Mouse (Mus musculus) heart, adult 2 months (tissue): ENCODE results near the gene Boll. TPM values are rescaled to one million over a fixed set of nuclear protein-coding genes. Genes with fewer than 3 reads are reported as not detected.
A peak's percentile ranks its signal among the peaks of the same experiment; 100 is the strongest.

Experiments used
- DNase-seq, 2 experiments: peaks; one replicate each; pipeline ENCODE4 v3.0.0; 2021
- H3K27ac ChIP-seq: fragments of 200-600 bp; 2 replicates; pipeline ENCODE4 v1.8.1; 2022
- H3K27me3 ChIP-seq: fragments of 200-500 bp; 2 replicates; pipeline ENCODE4 v1.6.1; 2012; ENCODE audit warnings: mild to moderate bottlenecking, low read length, inconsistent platforms, mixed read lengths; ENCODE audit not compliant: control insufficient read depth, insufficient read depth
- H3K36me3 ChIP-seq: fragments of 200-500 bp; 2 replicates; pipeline ENCODE4 v1.6.1; 2012; ENCODE audit warnings: low read length, inconsistent platforms; ENCODE audit not compliant: control insufficient read depth, insufficient read depth
- H3K4me1 ChIP-seq: fragments of 200-500 bp; 2 replicates; pipeline ENCODE4 v1.6.1; 2011; ENCODE audit warnings: low read length; ENCODE audit not compliant: control insufficient read depth, insufficient read depth
- H3K4me3 ChIP-seq: fragments of 200-600 bp; 2 replicates; pipeline ENCODE4 v1.8.1; 2022
- H3K79me2 ChIP-seq: fragments of 200-500 bp; replicated peaks from 2 replicates; pipeline ENCODE4 v1.6.1; 2012; ENCODE audit warnings: mild to moderate bottlenecking, inconsistent platforms, low read length, moderate library complexity, mixed read lengths; ENCODE audit not compliant: control insufficient read depth, insufficient read depth
- H3K9ac ChIP-seq: fragments of 200-500 bp; 2 replicates; pipeline ENCODE4 v1.6.1; 2012; ENCODE audit warnings: low read depth, mild to moderate bottlenecking, control low read depth, inconsistent platforms, low read length, mixed read lengths
- CTCF ChIP-seq: fragments of 200-600 bp; IDR thresholded peaks from 2 replicates; pipeline ENCODE4 v1.8.1; 2022; ENCODE audit warnings: antibody characterized with exemption, mild to moderate bottlenecking, moderate library complexity
- EP300 ChIP-seq: fragments of 200-500 bp; IDR thresholded peaks from 2 replicates; pipeline ENCODE4 v1.6.1; 2011; ENCODE audit warnings: low read depth, low read length, control low read depth; ENCODE audit not compliant: insufficient read depth
- POLR2A ChIP-seq: fragments of 200-500 bp; IDR thresholded peaks from 2 replicates; pipeline ENCODE4 v1.6.1; 2011; ENCODE audit warnings: mild to moderate bottlenecking, low read depth, low read length, control low read depth; ENCODE audit not compliant: insufficient read depth
- WGBS: fragments of 180-500 bp; shearing (Covaris S2); methylation state at CpG from one replicate; pipeline ENCODE4 v1.1.7; 2018; 5-methylcytosine and 5-hydroxymethylcytosine counted together
- intact Hi-C: fragments of 180-260 bp; cut with DNase I; formaldehyde crosslinking; loops from one replicate; pipeline ENCODE4 v1.15.1; 2025
- polyA plus RNA-seq: library from polyadenylated mRNA; depleted of rRNA; stranded (reverse); fragments of >200 nt; gene quantifications from 2 replicates; pipeline ENCODE4 v1.2.3, GENCODE M21; 2012
- total RNA-seq, 2 experiments: library from RNA; stranded (reverse); gene quantifications; 2 replicates each; pipeline ENCODE4 v1.2.3; 2021

The Boll gene
- total and polyA plus RNA-seq, 3 experiments = 0.32 TPM; not detected in 2

- Histone ChIP-seq H3K79me2 (no peaks in the 10 kb centered on the region), H3K4me3 (no peak overlapping the region), H3K27me3 (no peaks in the 10 kb centered on the region), H3K4me1 (no peaks in the 10 kb centered on the region), H3K27ac (peak overlapping the region; percentile 31), H3K9ac (no peak overlapping the region), H3K36me3 (no peaks in the 10 kb centered on the region)
- WGBS = 46% methylated on average over 11 of the region's 11 CpGs
- intact Hi-C loops = loop anchor here (5.0 kb wide), 1 partner anchor 128 kb away; the partner anchor contains the start of genes Hspd1 and Hspe1
- TF ChIP-seq EP300 = no peak
- peak; percentile 49; the same call in 1 of the 2 replicates for TF ChIP-seq POLR2A
- peak in 1 of 2 experiments; percentile 70 for DNase-seq
Measured at GRCm38 (mm10) chr1:55215185-55215813, 148.0 kb downstream of the Boll start.

GRCm38 (mm10) chr1:55213936-55214335 lies 149.3 kb downstream of the Boll start:
- no peaks in the 10 kb centered on the region for H3K4me1 ChIP-seq
- TF ChIP-seq CTCF (no peak), EP300 (no peak), POLR2A (no peak)
- H3K79me2 ChIP-seq = no peaks in the 10 kb centered on the region
- no peaks in the 10 kb centered on the region for H3K27me3 ChIP-seq
- no peak overlapping the region for H3K27ac ChIP-seq
- no peaks in the 10 kb centered on the region for H3K36me3 ChIP-seq
- intact Hi-C loops = no loop called here
- 92% methylated on average over 6 of the region's 6 CpGs for WGBS
- no peak overlapping the region for H3K4me3 ChIP-seq
- H3K9ac ChIP-seq = no peak overlapping the region
- DNase-seq = no peak

- Histone ChIP-seq H3K4me3 (no peak overlapping the region), H3K27me3 (no peaks in the 10 kb centered on the region), H3K4me1 (no peaks in the 10 kb centered on the region), H3K36me3 (no peaks in the 10 kb centered on the region), H3K79me2 (no peaks in the 10 kb centered on the region), H3K27ac (no peak overlapping the region), H3K9ac (no peak overlapping the region)
- intact Hi-C loops = no loop called here
- WGBS = 63% methylated on average over 6 of the region's 6 CpGs
- TF ChIP-seq EP300 = no peak
- TF ChIP-seq POLR2A = no peak
- TF ChIP-seq CTCF = no peak
- DNase-seq = no peak
Measured at GRCm38 (mm10) chr1:55213475-55213874, 149.8 kb downstream of the Boll start.

GRCm38 (mm10) chr1:55212771-55213170 lies 150.5 kb downstream of the Boll start:
- no peak for DNase-seq

GRCm38 (mm10) chr1:55211081-55211480 lies 152.2 kb downstream of the Boll start:
- Histone ChIP-seq H3K4me3 (no peak overlapping the region), H3K9ac (no peak overlapping the region), H3K27me3 (no peaks in the 10 kb centered on the region), H3K79me2 (no peaks in the 10 kb centered on the region), H3K36me3 (no peaks in the 10 kb centered on the region), H3K27ac (no peak overlapping the region), H3K4me1 (peaks cover 2% of the 10 kb centered on the region; the same call in 1 of the 2 replicates)
- intact Hi-C loops = no loop called here
- no peak for TF ChIP-seq EP300
- no peak for TF ChIP-seq CTCF
- no peak for TF ChIP-seq POLR2A
- 81% methylated on average over 8 of the region's 8 CpGs for WGBS
- no peak for DNase-seq

More at GRCm38 (mm10) chr1:55212771-55213170, 150.5 kb downstream of the Boll start:
- WGBS = 92% methylated on average over 4 of the region's 4 CpGs
- Histone ChIP-seq H3K27ac (no peak overlapping the region), H3K4me1 (peaks cover 2% of the 10 kb centered on the region; the same call in 1 of the 2 replicates), H3K4me3 (no peak overlapping the region), H3K27me3 (no peaks in the 10 kb centered on the region), H3K36me3 (no peaks in the 10 kb centered on the region), H3K79me2 (no peaks in the 10 kb centered on the region), H3K9ac (no peak overlapping the region)
- intact Hi-C loops = no loop called here
- TF ChIP-seq CTCF = no peak
- TF ChIP-seq EP300 = no peak
- TF ChIP-seq POLR2A = no peak

GRCm38 (mm10) chr1:55210202-55210965 lies 152.9 kb downstream of the Boll start:
- H3K27ac ChIP-seq = peak overlapping the region; percentile 9; the same call in 1 of the 2 replicates

More at GRCm38 (mm10) chr1:55210202-55210965, 152.9 kb downstream of the Boll start:
- no peaks in the 10 kb centered on the region for H3K79me2 ChIP-seq
- H3K4me3 ChIP-seq = peak overlapping the region; percentile 3; the same call in 1 of the 2 replicates
- no peaks in the 10 kb centered on the region for H3K27me3 ChIP-seq
- H3K36me3 ChIP-seq = no peaks in the 10 kb centered on the region
- 36% methylated on average over 12 of the region's 12 CpGs for WGBS
- intact Hi-C loops = no loop called here
- no peak overlapping the region for H3K9ac ChIP-seq
- DNase-seq = peak in 1 of 2 experiments; percentile 54
- no peak for TF ChIP-seq CTCF
- no peak for TF ChIP-seq EP300
- no peak for TF ChIP-seq POLR2A
- H3K4me1 ChIP-seq = peaks cover 2% of the 10 kb centered on the region; the same call in 1 of the 2 replicates
